Mouse (Mus musculus) G1E-ER4 (cell line): ENCODE data around the gene Nkrf. TPM values are rescaled to one million over a fixed set of nuclear protein-coding genes. Genes with fewer than 3 reads are reported as not detected.

Source experiments
- GATA1 ChIP-seq: IDR thresholded peaks from one replicate; pipeline ENCODE4 v1.8.0; 2012; ENCODE audit warnings: low read length, inconsistent platforms
- polyA plus RNA-seq: library from polyadenylated mRNA; stranded (reverse); fragments of >175 nt; gene quantifications from 2 replicates; pipeline ENCODE4 v1.2.3, GENCODE M21; 2012

Nkrf gene
- polyA plus RNA-seq, 1 experiment: 1.5 TPM

GRCm38 (mm10) chrX:36870372-36870771 lies 32.3 kb downstream of the Nkrf start:
- TF ChIP-seq GATA1: no peak

GRCm38 (mm10) chrX:36864609-36865328 lies 37.9 kb downstream of the Nkrf start:
- no peak for TF ChIP-seq GATA1

- TF ChIP-seq GATA1: no peak
Measured at GRCm38 (mm10) chrX:36863766-36864608, 38.7 kb downstream of the Nkrf start.

GRCm38 (mm10) chrX:36852631-36853030 lies 50.1 kb downstream of the Nkrf start:
- no peak for TF ChIP-seq GATA1

GRCm38 (mm10) chrX:36847152-36847551 lies 55.5 kb downstream of the Nkrf start:
- no peak for TF ChIP-seq GATA1

- TF ChIP-seq GATA1: no peak
Measured at GRCm38 (mm10) chrX:36843346-36843990, 59.2 kb downstream of the Nkrf start.

GRCm38 (mm10) chrX:36841698-36842097 lies 61.0 kb downstream of the Nkrf start:
- TF ChIP-seq GATA1: no peak

- TF ChIP-seq GATA1: no peak
Measured at GRCm38 (mm10) chrX:36839391-36839790, 63.3 kb downstream of the Nkrf start.

Other genes with a start within 250 kb of the Nkrf start
- gene Slc25a43, start 159.2 kb downstream of the Nkrf start, polyA plus RNA-seq: not detected in 2 replicates
- gene Slc25a5, start 107.2 kb downstream of the Nkrf start, polyA plus RNA-seq: 29.9 and 55.5 TPM in 2 replicates
- gene Ube2a, start 29.0 kb downstream of the Nkrf start, polyA plus RNA-seq: 94.4 and 117 TPM in 2 replicates
- gene C330007P06Rik, start 28.8 kb downstream of the Nkrf start, polyA plus RNA-seq: 0.85 and 1.5 TPM in 2 replicates
- gene Sept6, start 88.9 kb upstream of the Nkrf start, polyA plus RNA-seq: 1.2 and 2.7 TPM in 2 replicates
- not detected in 2 replicates for gene Sowahd, start 145.9 kb upstream of the Nkrf start, polyA plus RNA-seq
- gene Rpl39, start 182.5 kb upstream of the Nkrf start, polyA plus RNA-seq: 162 and 176 TPM in 2 replicates
- gene Upf3b, start 207.4 kb upstream of the Nkrf start, polyA plus RNA-seq: 3.6 and 6.3 TPM in 2 replicates
- 11.3 and 11.6 TPM in 2 replicates for gene Nkap, start 223.9 kb upstream of the Nkrf start, polyA plus RNA-seq